9 mouse cellular contexts compared by ENCODE assay signal in genomic region chr6:25767073-25767472, GRCm38 (mm10). TPM values are rescaled to one million over a fixed set of nuclear protein-coding genes. Genes with fewer than 3 reads are reported as not detected.
A peak's percentile ranks its signal among the peaks of the same experiment; 100 is the strongest.
DNase-seq lines count a peak whose midpoint lies in the region; ATAC-seq lines count a peak whose summit lies in the region.
"Had no signal": no experiment of that assay in that cellular context is flagged by ENCODE, and none has a peak within 500 bp of the region (broad histone marks: within the 10 kb centered on the region; RNA-seq: fewer than 3 reads in every experiment).

No protein-coding gene starts in this region.

- peak; percentile 78; the same call in 1 of the 2 replicates for ATAC-seq in kidney, embryonic 14.5 days (ENCODE audit: low FRiP score, low TSS enrichment)
- ATAC-seq in midbrain, embryonic 14.5 days (ENCODE audit: low FRiP score, low TSS enrichment) = peak; percentile 85

- no peak overlapping the region for H3K9ac ChIP-seq in kidney, embryonic 14.5 days (ENCODE audit: low read depth, low read length)
- H3K9ac ChIP-seq in midbrain, embryonic 14.5 days (replicated peaks; ENCODE audit: low read length) = no peak overlapping the region
- H3K9ac ChIP-seq: embryonic facial prominence, embryonic 12.5 days had no signal

- DNase-seq in kidney, adult 9 months = no peak
- DNase-seq in ZHBTc4 (ENCODE audit: low read depth, low spot score) = peak; percentile 58
- DNase-seq in embryo, embryonic 9.5 days (ENCODE audit: extremely low spot score) = peak; percentile 20
- peak; percentile 4 to 19 for DNase-seq in kidney, postnatal 4 days
- DNase-seq in midbrain, embryonic 14.5 days = peak; percentile 88
- no peak for DNase-seq in urinary bladder, postnatal 4 days (ENCODE audit: low spot score in 2 of 2)
- DNase-seq in spleen, adult 12 weeks (ENCODE audit: low spot score) = no peak

- H3K27ac ChIP-seq in kidney, embryonic 14.5 days (ENCODE audit: low read depth, low read length) = no peak overlapping the region
- H3K27ac ChIP-seq in midbrain, embryonic 14.5 days (replicated peaks; ENCODE audit: low read depth, low read length) = no peak overlapping the region
- H3K27ac ChIP-seq: embryonic facial prominence, embryonic 12.5 days had no signal

- peaks cover 39% of the 10 kb centered on the region for H3K36me3 ChIP-seq in kidney, embryonic 14.5 days (ENCODE audit: control insufficient read depth, insufficient read depth, low read length)
- peaks cover 21% of the 10 kb centered on the region for H3K36me3 ChIP-seq in midbrain, embryonic 14.5 days (ENCODE audit: control insufficient read depth, insufficient read depth, low read length)

- WGBS in kidney, embryonic 14.5 days = 79% methylated on average over 7 of the region's 7 CpGs
- 19% methylated on average over 7 of the region's 7 CpGs for WGBS in midbrain, embryonic 14.5 days

- no peak overlapping the region for H3K4me3 ChIP-seq in kidney, embryonic 14.5 days (ENCODE audit: low read length)
- H3K4me3 ChIP-seq in midbrain, embryonic 14.5 days (replicated peaks; ENCODE audit: low read depth, low read length) = no peak overlapping the region
- H3K4me3 ChIP-seq: embryonic facial prominence, embryonic 12.5 days had no signal

- H3K27me3 ChIP-seq in kidney, embryonic 14.5 days (ENCODE audit: control insufficient read depth, insufficient read depth, low read length) = no peaks in the 10 kb centered on the region
- H3K27me3 ChIP-seq in midbrain, embryonic 14.5 days (ENCODE audit: control insufficient read depth, insufficient read depth, low read length) = no peaks in the 10 kb centered on the region
- H3K27me3 ChIP-seq: embryonic facial prominence, embryonic 12.5 days had no signal

- H3K4me2 ChIP-seq in kidney, embryonic 14.5 days (replicated peaks; ENCODE audit: low read depth, low read length) = no peak overlapping the region
- H3K4me2 ChIP-seq in midbrain, embryonic 14.5 days (ENCODE audit: low read length) = peak overlapping the region; percentile 30
- H3K4me2 ChIP-seq: embryonic facial prominence, embryonic 12.5 days had no signal

- H3K9me3 ChIP-seq in kidney, embryonic 14.5 days (ENCODE audit: control insufficient read depth, low read length) = no peaks in the 10 kb centered on the region
- H3K9me3 ChIP-seq in midbrain, embryonic 14.5 days (ENCODE audit: control insufficient read depth, low read length) = no peaks in the 10 kb centered on the region
- H3K9me3 ChIP-seq: embryonic facial prominence, embryonic 12.5 days had no signal

- H3K4me1 ChIP-seq in kidney, embryonic 14.5 days (ENCODE audit: control insufficient read depth, insufficient read depth, low read length) = no peaks in the 10 kb centered on the region
- no peaks in the 10 kb centered on the region for H3K4me1 ChIP-seq in midbrain, embryonic 14.5 days (ENCODE audit: control insufficient read depth, insufficient read depth, low read length)
- H3K4me1 ChIP-seq: embryonic facial prominence, embryonic 12.5 days had no signal

RNA-seq across cellular contexts. Expression of gene Pot1a, which starts 42.0 kb away (rescaled TPM):
- polyA plus RNA-seq in kidney, embryonic 14.5 days (2014; fragmentation: Nextera tagmentation; extraction: Ambion mirVana) = 29.2 and 44.7 TPM in 2 replicates
- 26.1 and 36.4 TPM in 2 replicates for polyA plus RNA-seq in midbrain, embryonic 14.5 days (2014; fragmentation: Nextera tagmentation; extraction: Ambion mirVana)

Comparison
In these comparisons a context has a peak if more than half of its experiments do, and no peak if none do; other contexts are left out.
1. DNase-seq: peak in ZHBTc4 (single experiment), embryo, embryonic 9.5 days (single experiment), kidney, postnatal 4 days (2 of 2) and midbrain, embryonic 14.5 days (single experiment); none in kidney, adult 9 months (single experiment), urinary bladder, postnatal 4 days (0 of 2) and spleen, adult 12 weeks (single experiment).